Mouse (Mus musculus) embryo, embryonic 9.5 days (tissue): ENCODE measurements around the gene Rora.

ENCODE experiments used
- DNase-seq: peaks from one replicate; pipeline ENCODE4 v3.0.0-alpha.2; 2017; ENCODE audit errors: extremely low spot score

Gene Rora

GRCm38 (mm10) chr9:69226424-69226823 is 572.8 kb downstream of the Rora start:
- DNase-seq, result no peak

GRCm38 (mm10) chr9:69227806-69228205 is 574.2 kb downstream of the Rora start:
- DNase-seq, result no peak

GRCm38 (mm10) chr9:69229935-69230334 is 576.3 kb downstream of the Rora start:
- no peak for DNase-seq

- no peak for DNase-seq
These were observed 580.9 kb downstream of the Rora start for GRCm38 (mm10) chr9:69234526-69234925.

- no peak for DNase-seq
These were observed 583.7 kb downstream of the Rora start for GRCm38 (mm10) chr9:69237316-69237715.

- no peak for DNase-seq
These were observed 589.0 kb downstream of the Rora start for GRCm38 (mm10) chr9:69242538-69242937.

- no peak for DNase-seq
These were observed 590.0 kb downstream of the Rora start for GRCm38 (mm10) chr9:69243626-69244025.

- DNase-seq, result no peak
These were observed 592.6 kb downstream of the Rora start for GRCm38 (mm10) chr9:69246225-69246624.

- DNase-seq, result no peak
These were observed 596.0 kb downstream of the Rora start for GRCm38 (mm10) chr9:69249586-69249985.

- no peak for DNase-seq
These were observed 596.7 kb downstream of the Rora start for GRCm38 (mm10) chr9:69250326-69250725.

GRCm38 (mm10) chr9:69258506-69258905 is 604.9 kb downstream of the Rora start:
- DNase-seq, result no peak

- peak; percentile 60 for DNase-seq
These were observed 605.8 kb downstream of the Rora start for GRCm38 (mm10) chr9:69259382-69259781.

GRCm38 (mm10) chr9:69265151-69265550 is 611.6 kb downstream of the Rora start:
- DNase-seq, result no peak

GRCm38 (mm10) chr9:69270374-69270773 is 616.8 kb downstream of the Rora start:
- DNase-seq, result peak; percentile 32

- no peak for DNase-seq
These were observed 617.3 kb downstream of the Rora start for GRCm38 (mm10) chr9:69270931-69271330.

- no peak for DNase-seq
These were observed 619.3 kb downstream of the Rora start for GRCm38 (mm10) chr9:69272884-69273283.

GRCm38 (mm10) chr9:69274766-69275485 is 621.3 kb downstream of the Rora start:
- DNase-seq, result no peak

GRCm38 (mm10) chr9:69277256-69277655 is 623.7 kb downstream of the Rora start:
- DNase-seq, result no peak

- DNase-seq, result no peak
These were observed 631.4 kb downstream of the Rora start for GRCm38 (mm10) chr9:69285011-69285410.

- no peak for DNase-seq
These were observed 634.5 kb downstream of the Rora start for GRCm38 (mm10) chr9:69288113-69288512.

GRCm38 (mm10) chr9:69288586-69288985 is 635.0 kb downstream of the Rora start:
- no peak for DNase-seq

GRCm38 (mm10) chr9:69289056-69290017 is 635.8 kb downstream of the Rora start:
- DNase-seq, result peak; percentile 84
